Mouse (Mus musculus) right cerebral cortex, adult 2 months (tissue): Measurements from ENCODE around the gene Gm49378.

Source experiments
- DNase-seq, 2 experiments: peaks; one replicate each; pipeline ENCODE4 v3.0.0; 2021 to 2022; ENCODE audit warnings: low spot score in 2 of 2

Gm49378 gene

GRCm38 (mm10) chr14:55637795-55638194 lies at the start of gene Gm49378:
Gene Gm49378, minus strand, starts transcription at chr14:55637895.
- no peak for DNase-seq

- no peak for DNase-seq
Observed at GRCm38 (mm10) chr14:55682118-55682493, 44.4 kb upstream of the Gm49378 start.

GRCm38 (mm10) chr14:55681160-55682117 lies 43.7 kb upstream of the Gm49378 start, which contains the start of gene Tinf2:
Gene Tinf2, minus strand, starts transcription at chr14:55681820.
- DNase-seq = peak; percentile 95 to 97

GRCm38 (mm10) chr14:55677615-55678014 lies 39.9 kb upstream of the Gm49378 start:
- DNase-seq = no peak

- no peak for DNase-seq
Observed at GRCm38 (mm10) chr14:55672741-55673060, 35.0 kb upstream of the Gm49378 start.

GRCm38 (mm10) chr14:55671833-55672740 lies 34.4 kb upstream of the Gm49378 start, which contains the start of the genes Gmpr2 and Nedd8:
Gene Gmpr2, plus strand, starts transcription at chr14:55671941.
Gene Nedd8, minus strand, starts transcription at chr14:55672124.
- peak; percentile 94 to 98 for DNase-seq

GRCm38 (mm10) chr14:55671486-55671832 lies 33.8 kb upstream of the Gm49378 start:
- DNase-seq = no peak

GRCm38 (mm10) chr14:55660636-55661035 lies 22.9 kb upstream of the Gm49378 start:
- DNase-seq = no peak

GRCm38 (mm10) chr14:55659960-55660573 lies 22.4 kb upstream of the Gm49378 start, which contains the start of gene Mdp1:
Gene Mdp1, minus strand, starts transcription at chr14:55660508.
- peak; percentile 82 to 85 for DNase-seq

- no peak for DNase-seq
Observed at GRCm38 (mm10) chr14:55658011-55658410, 20.3 kb upstream of the Gm49378 start.

- no peak for DNase-seq
Observed at GRCm38 (mm10) chr14:55656935-55657334, 19.2 kb upstream of the Gm49378 start.

- no peak for DNase-seq
Observed at GRCm38 (mm10) chr14:55651528-55651927, 13.8 kb upstream of the Gm49378 start.

GRCm38 (mm10) chr14:55649884-55650283 lies 12.2 kb upstream of the Gm49378 start, which contains the start of gene Tssk4:
Gene Tssk4, plus strand, starts transcription at chr14:55650184.
- no peak for DNase-seq

- DNase-seq = no peak
Observed at GRCm38 (mm10) chr14:55644261-55644888, 6.7 kb upstream of the Gm49378 start.

GRCm38 (mm10) chr14:55643060-55643907 lies 5.6 kb upstream of the Gm49378 start, which contains the start of gene Tm9sf1:
Gene Tm9sf1, minus strand, starts transcription at chr14:55643806.
- DNase-seq = peak; percentile 85 to 92

- no peak for DNase-seq
Observed at GRCm38 (mm10) chr14:55642679-55643059, 5.0 kb upstream of the Gm49378 start.

GRCm38 (mm10) chr14:55641291-55641690 lies 3.6 kb upstream of the Gm49378 start:
- DNase-seq = no peak

- no peak for DNase-seq
Observed at GRCm38 (mm10) chr14:55640816-55641215, 3.1 kb upstream of the Gm49378 start.

- peak; percentile 88 to 89 for DNase-seq
Observed at GRCm38 (mm10) chr14:55635523-55636007, 2.1 kb downstream of the Gm49378 start, which contains the start of gene Ipo4. Gene Ipo4, minus strand, starts transcription at chr14:55635957.
